Mouse (Mus musculus) embryonic facial prominence, embryonic 15.5 days (tissue): ENCODE measurements around the gene Hoxa7. TPM values are rescaled to one million over a fixed set of nuclear protein-coding genes. Genes with fewer than 3 reads are reported as not detected.

Experiments
- ATAC-seq: fragments of 200-750 bp; cut with Nextera tagmentation; 2 replicates; pipeline ENCODE4 v1.8.0; 2017; ENCODE audit warnings: low read depth, moderate TSS enrichment; ENCODE audit not compliant: insufficient number of reproducible peaks, low FRiP score, low TSS enrichment
- H3K27ac ChIP-seq: fragments of 300-500 bp; sonication (generic); replicated peaks from 2 replicates; pipeline ENCODE4 v1.5.1; 2015; ENCODE audit warnings: mild to moderate bottlenecking, inconsistent platforms
- H3K27me3 ChIP-seq: fragments of 300-500 bp; sonication (generic); 2 replicates; pipeline ENCODE4 v1.6.1; 2015; ENCODE audit warnings: inconsistent platforms
- H3K36me3 ChIP-seq: fragments of 300-500 bp; sonication (generic); 2 replicates; pipeline ENCODE4 v1.6.1; 2015; ENCODE audit warnings: mild to moderate bottlenecking, inconsistent platforms
- H3K4me1 ChIP-seq: fragments of 300-500 bp; sonication (generic); 2 replicates; pipeline ENCODE4 v1.6.1; 2015; ENCODE audit warnings: inconsistent platforms
- H3K4me2 ChIP-seq: fragments of 300-500 bp; sonication (generic); replicated peaks from 2 replicates; pipeline ENCODE4 v1.6.1; 2015; ENCODE audit warnings: mild to moderate bottlenecking, inconsistent platforms
- H3K4me3 ChIP-seq: fragments of 300-500 bp; sonication (generic); replicated peaks from 2 replicates; pipeline ENCODE4 v1.5.1; 2015; ENCODE audit warnings: mild to moderate bottlenecking, inconsistent platforms
- H3K9ac ChIP-seq: fragments of 300-500 bp; sonication (generic); 2 replicates; pipeline ENCODE4 v1.6.1; 2015; ENCODE audit warnings: inconsistent platforms
- H3K9me3 ChIP-seq: fragments of 300-500 bp; sonication (generic); replicated peaks from 2 replicates; pipeline ENCODE4 v1.6.1; 2016; ENCODE audit warnings: inconsistent platforms
- WGBS: fragments of 180-500 bp; shearing (Covaris S2); methylation state at CpG from one replicate; pipeline ENCODE4 v1.1.7; 2015; 5-methylcytosine and 5-hydroxymethylcytosine counted together
- polyA plus RNA-seq: library from polyadenylated mRNA; unstranded; fragments of >200 nt; fragmentation: Nextera tagmentation; extraction: Ambion mirVana; gene quantifications from 2 replicates; pipeline ENCODE4 v1.2.1, GENCODE M21; 2015

Gene Hoxa7
- polyA plus RNA-seq, 1 experiment from 2014 or later = not detected

- WGBS = 2% methylated on average over 38 of the region's 38 CpGs
- Histone ChIP-seq H3K36me3 (no peaks in the 10 kb centered on the region), H3K9ac (no peak within 1 kb of the TSS), H3K27ac (no peak within 1 kb of the TSS), H3K4me2 (no peak within 1 kb of the TSS), H3K4me1 (peaks cover 32% of the 10 kb centered on the region), H3K4me3 (peak within 1 kb of the TSS; percentile 24), H3K27me3 (peaks cover 99% of the 10 kb centered on the region), H3K9me3 (no peaks in the 10 kb centered on the region)
- no peak for ATAC-seq
These were observed 8.3 kb downstream of the Hoxa7 start, which contains the start of the genes Hoxa3 and Gm28308 for GRCm38 (mm10) chr6:52213119-52213986. TSS of gene Hoxa3 (minus strand) at chr6:52213336. TSS of gene Gm28308 (minus strand) at chr6:52213339.

GRCm38 (mm10) chr6:52212556-52213118 is 9.0 kb downstream of the Hoxa7 start:
- Histone ChIP-seq H3K9ac (no peak overlapping the region), H3K9me3 (no peaks in the 10 kb centered on the region), H3K4me1 (peaks cover 30% of the 10 kb centered on the region), H3K4me2 (no peak overlapping the region), H3K27me3 (peaks cover 98% of the 10 kb centered on the region), H3K4me3 (peak overlapping the region; percentile 24), H3K27ac (no peak overlapping the region), H3K36me3 (no peaks in the 10 kb centered on the region)
- WGBS = under 1% methylated on average over 22 of the region's 22 CpGs
- ATAC-seq = no peak

GRCm38 (mm10) chr6:52211961-52212360 is 9.7 kb downstream of the Hoxa7 start:
- 5% methylated on average over 13 of the region's 13 CpGs for WGBS
- no peak for ATAC-seq
- peaks cover 98% of the 10 kb centered on the region for H3K27me3 ChIP-seq
- H3K27ac ChIP-seq = no peak overlapping the region
- no peaks in the 10 kb centered on the region for H3K36me3 ChIP-seq
- H3K4me3 ChIP-seq = 0 out of 2 replicates have a peak overlapping the region, but pooled peaks have one; percentile 10
- no peak overlapping the region for H3K9ac ChIP-seq
- peaks cover 24% of the 10 kb centered on the region for H3K4me1 ChIP-seq
- no peak overlapping the region for H3K4me2 ChIP-seq
- H3K9me3 ChIP-seq = no peaks in the 10 kb centered on the region

DNA sequence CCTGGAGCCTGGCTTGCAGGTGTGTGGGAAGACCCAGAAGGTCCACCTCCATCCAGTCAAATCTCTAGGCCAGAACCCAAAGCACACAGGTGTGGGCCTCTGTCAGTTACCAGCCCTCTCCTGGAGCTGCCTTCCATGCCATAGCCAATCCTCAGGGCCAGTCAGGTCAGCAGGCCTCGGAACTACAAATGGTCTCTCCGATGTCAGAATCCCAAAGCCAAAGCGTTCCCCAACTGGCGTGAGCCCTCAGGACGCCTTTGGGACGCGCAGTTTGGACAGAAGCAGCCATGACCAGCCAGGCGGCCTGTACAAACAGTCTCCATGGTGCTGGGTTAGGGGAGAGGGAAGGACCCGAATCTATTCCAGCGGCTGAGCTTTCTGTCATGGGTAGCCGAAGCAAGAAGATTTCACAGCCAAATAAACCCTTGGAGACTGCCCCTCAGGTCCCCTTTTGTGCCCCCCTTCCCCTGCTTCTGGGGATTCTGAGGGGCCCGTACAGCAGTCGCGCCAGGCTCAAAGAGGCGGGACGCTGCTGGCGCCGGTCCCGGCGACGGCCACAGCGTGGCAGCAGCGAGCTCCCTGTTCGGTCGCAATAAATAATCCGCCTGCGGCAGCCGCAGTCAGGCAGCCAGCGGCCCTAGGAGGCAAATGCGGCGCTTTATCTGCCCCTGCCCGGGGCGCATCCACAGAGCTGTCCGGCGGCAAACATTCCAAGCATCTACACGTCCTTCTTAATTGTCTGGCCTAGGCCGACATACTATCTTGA is 10.3 kb downstream of the Hoxa7 start:
- Histone ChIP-seq H3K36me3 (no peaks in the 10 kb centered on the region), H3K9me3 (no peaks in the 10 kb centered on the region), H3K4me3 (0 out of 2 replicates have a peak overlapping the region, but pooled peaks have one; percentile 10), H3K27me3 (peaks cover 98% of the 10 kb centered on the region), H3K27ac (no peak overlapping the region), H3K4me1 (peaks cover 20% of the 10 kb centered on the region; the same call in 1 of the 2 replicates), H3K9ac (no peak overlapping the region), H3K4me2 (no peak overlapping the region)
- peak; percentile 19; the same call in 1 of the 2 replicates for ATAC-seq
- WGBS = 2% methylated on average over 37 of the region's 37 CpGs

GRCm38 (mm10) chr6:52209685-52210046 is 12.0 kb downstream of the Hoxa7 start:
- no peaks in the 10 kb centered on the region for H3K36me3 ChIP-seq
- peaks cover 98% of the 10 kb centered on the region for H3K27me3 ChIP-seq
- no peak for ATAC-seq
- no peak overlapping the region for H3K4me2 ChIP-seq
- H3K9ac ChIP-seq = no peak overlapping the region
- peaks cover 21% of the 10 kb centered on the region; the same call in 1 of the 2 replicates for H3K4me1 ChIP-seq
- no peaks in the 10 kb centered on the region for H3K9me3 ChIP-seq
- no peak overlapping the region for H3K4me3 ChIP-seq
- H3K27ac ChIP-seq = no peak overlapping the region
- 9% methylated on average over 12 of the region's 12 CpGs for WGBS

GRCm38 (mm10) chr6:52208868-52209684 is 12.6 kb downstream of the Hoxa7 start:
- H3K27ac ChIP-seq = no peak overlapping the region
- 4% methylated on average over 18 of the region's 18 CpGs for WGBS
- H3K27me3 ChIP-seq = peaks cover 98% of the 10 kb centered on the region
- H3K9ac ChIP-seq = no peak overlapping the region
- H3K9me3 ChIP-seq = no peaks in the 10 kb centered on the region
- H3K4me2 ChIP-seq = no peak overlapping the region
- ATAC-seq = no peak
- H3K4me3 ChIP-seq = no peak overlapping the region
- H3K36me3 ChIP-seq = no peaks in the 10 kb centered on the region
- peaks cover 27% of the 10 kb centered on the region for H3K4me1 ChIP-seq

- no peaks in the 10 kb centered on the region for H3K9me3 ChIP-seq
- 1% methylated on average over 47 of the region's 47 CpGs for WGBS
- peaks cover 35% of the 10 kb centered on the region for H3K4me1 ChIP-seq
- peaks cover 98% of the 10 kb centered on the region for H3K27me3 ChIP-seq
- no peaks in the 10 kb centered on the region for H3K36me3 ChIP-seq
- no peak within 1 kb of the TSS for H3K9ac ChIP-seq
- H3K4me3 ChIP-seq = no peak within 1 kb of the TSS
- no peak within 1 kb of the TSS for H3K27ac ChIP-seq
- H3K4me2 ChIP-seq = no peak within 1 kb of the TSS
- no peak for ATAC-seq
These were observed 13.4 kb downstream of the Hoxa7 start, which contains the start of gene Hoxa6 for GRCm38 (mm10) chr6:52208072-52208867. TSS of gene Hoxa6 (minus strand) at chr6:52208722.

GRCm38 (mm10) chr6:52207684-52207976 is 14.0 kb downstream of the Hoxa7 start:
- peaks cover 30% of the 10 kb centered on the region for H3K4me1 ChIP-seq
- H3K27ac ChIP-seq = no peak overlapping the region
- H3K9ac ChIP-seq = no peak overlapping the region
- peaks cover 98% of the 10 kb centered on the region for H3K27me3 ChIP-seq
- H3K4me3 ChIP-seq = no peak overlapping the region
- ATAC-seq = no peak
- H3K4me2 ChIP-seq = no peak overlapping the region
- H3K36me3 ChIP-seq = no peaks in the 10 kb centered on the region
- no peaks in the 10 kb centered on the region for H3K9me3 ChIP-seq

DNA sequence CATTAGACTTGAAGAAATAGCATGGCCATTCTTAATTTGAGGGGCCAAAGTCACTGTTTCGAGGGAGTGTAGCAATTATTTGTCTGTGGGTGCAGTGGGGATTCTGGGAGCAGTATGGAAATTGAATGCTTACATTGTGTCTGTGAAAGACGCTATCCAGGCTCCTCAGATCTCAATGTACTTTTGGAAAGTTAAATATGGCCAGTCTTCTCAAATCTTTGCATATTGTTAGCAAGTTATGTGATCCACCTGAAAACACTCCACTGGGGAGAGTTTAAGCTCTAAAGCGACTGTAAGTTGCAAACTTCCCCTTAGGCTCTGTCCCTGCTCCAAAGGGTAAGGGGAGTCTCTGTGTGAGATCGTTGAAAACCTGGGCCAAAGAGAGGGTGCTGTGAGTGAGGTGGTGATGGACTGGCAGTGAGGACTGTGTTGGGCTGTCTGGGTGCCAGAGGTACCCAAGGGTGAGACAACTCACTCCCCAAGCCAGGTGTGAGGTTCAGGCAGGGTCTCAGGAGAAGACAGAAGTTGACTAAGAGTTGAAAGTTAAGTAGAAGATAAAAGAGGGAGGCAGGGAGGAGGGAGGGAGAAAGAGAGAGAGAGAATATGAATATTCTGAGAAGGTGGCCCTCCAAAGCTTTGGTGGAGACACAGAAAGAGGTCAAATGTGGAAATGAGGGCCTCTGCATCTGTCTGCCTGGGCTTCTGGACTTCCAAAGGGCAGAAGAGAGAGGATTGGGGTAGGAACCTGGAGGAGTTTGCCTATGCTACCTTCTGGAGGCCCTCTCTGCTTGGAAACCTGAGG is 14.6 kb downstream of the Hoxa7 start:
- WGBS = 3% methylated on average over 4 of the region's 4 CpGs
- Histone ChIP-seq H3K9me3 (no peaks in the 10 kb centered on the region), H3K4me3 (no peak overlapping the region), H3K9ac (no peak overlapping the region), H3K27me3 (peaks cover 98% of the 10 kb centered on the region), H3K4me1 (peaks cover 29% of the 10 kb centered on the region), H3K4me2 (no peak overlapping the region), H3K36me3 (no peaks in the 10 kb centered on the region), H3K27ac (no peak overlapping the region)
- no peak for ATAC-seq
